Mouse (Mus musculus) bone marrow macrophage, adult 2 months (primary cell): Measurements from ENCODE around the gene E330021D16Rik. TPM values are rescaled to one million over a fixed set of nuclear protein-coding genes. Genes with fewer than 3 reads are reported as not detected.

Experiments used
- H3K27ac ChIP-seq: 2 replicates; pipeline ENCODE4 v1.5.1; 2012; ENCODE audit warnings: low read depth, low read length; ENCODE audit not compliant: insufficient read depth
- H3K4me1 ChIP-seq: 2 replicates; pipeline ENCODE4 v1.6.1; 2012; ENCODE audit warnings: low read length; ENCODE audit not compliant: control insufficient read depth, insufficient read depth
- H3K4me3 ChIP-seq: 2 replicates; pipeline ENCODE4 v1.5.1; 2012; ENCODE audit warnings: mild to moderate bottlenecking, low read length, moderate library complexity; ENCODE audit not compliant: insufficient read depth
- CTCF ChIP-seq: IDR thresholded peaks from 2 replicates; pipeline ENCODE4 v1.5.1; 2012; ENCODE audit warnings: low read depth, mild to moderate bottlenecking, low read length, moderate library complexity
- POLR2A ChIP-seq: IDR thresholded peaks from 2 replicates; pipeline ENCODE4 v1.6.1; 2012; ENCODE audit warnings: mild to moderate bottlenecking, low read depth, low read length, borderline replicate concordance
- polyA plus RNA-seq: library from polyadenylated mRNA; stranded (reverse); fragments of >200 nt; gene quantifications from 2 replicates; pipeline ENCODE4 v1.2.4, GENCODE M21; 2012; ENCODE audit not compliant: missing spikeins, insufficient read depth, insufficient read length

The E330021D16Rik gene
- polyA plus RNA-seq: not detected in 2 replicates

DNA sequence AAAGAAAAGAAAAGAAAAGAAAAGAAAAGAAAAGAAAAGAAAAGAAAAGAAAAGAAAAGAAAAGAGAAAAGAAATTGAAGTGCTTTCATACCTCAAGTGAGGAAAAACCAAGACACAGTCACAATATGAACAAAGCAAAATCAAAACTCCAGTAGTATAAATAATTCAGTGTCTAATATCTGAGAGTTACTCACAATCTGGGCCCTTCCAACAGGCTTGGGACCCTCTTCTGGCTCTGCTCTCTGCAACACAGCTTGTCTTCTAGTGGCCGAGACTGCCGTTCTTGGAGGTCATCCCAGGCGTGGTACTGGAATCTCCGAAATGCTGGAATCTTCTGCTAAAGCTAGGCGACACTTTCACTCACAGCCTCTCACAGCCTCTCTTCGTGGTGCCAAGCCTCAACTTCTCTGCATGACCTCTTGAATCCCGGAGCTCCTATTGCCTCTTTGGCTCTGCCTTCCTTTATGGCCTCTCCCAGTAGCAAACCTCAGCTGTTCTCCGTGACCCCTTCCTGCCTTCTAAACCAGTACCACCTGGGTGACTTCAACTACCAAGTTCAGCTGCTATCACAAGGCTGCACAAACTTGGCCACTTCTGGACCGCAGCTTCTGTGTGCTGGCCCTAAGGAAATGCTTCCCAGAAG, at the start of gene E330021D16Rik:
E330021D16Rik (minus strand) TSS at position 437 of the 643 bp plus-strand sequence.
- H3K27ac ChIP-seq: no peak within 1 kb of the TSS
- H3K4me1 ChIP-seq: peaks cover 5% of the 10 kb centered on the region; the same call in 1 of the 2 replicates
- no peak for TF ChIP-seq CTCF
- no peak for TF ChIP-seq POLR2A
- no peak within 1 kb of the TSS for H3K4me3 ChIP-seq

GRCm38 (mm10) chr6:136465021-136465420, 49.7 kb upstream of the E330021D16Rik start:
- TF ChIP-seq POLR2A: no peak
- TF ChIP-seq CTCF: no peak
- Histone ChIP-seq H3K4me1 (peaks cover 22% of the 10 kb centered on the region), H3K27ac (no peak overlapping the region), H3K4me3 (no peak overlapping the region)

DNA sequence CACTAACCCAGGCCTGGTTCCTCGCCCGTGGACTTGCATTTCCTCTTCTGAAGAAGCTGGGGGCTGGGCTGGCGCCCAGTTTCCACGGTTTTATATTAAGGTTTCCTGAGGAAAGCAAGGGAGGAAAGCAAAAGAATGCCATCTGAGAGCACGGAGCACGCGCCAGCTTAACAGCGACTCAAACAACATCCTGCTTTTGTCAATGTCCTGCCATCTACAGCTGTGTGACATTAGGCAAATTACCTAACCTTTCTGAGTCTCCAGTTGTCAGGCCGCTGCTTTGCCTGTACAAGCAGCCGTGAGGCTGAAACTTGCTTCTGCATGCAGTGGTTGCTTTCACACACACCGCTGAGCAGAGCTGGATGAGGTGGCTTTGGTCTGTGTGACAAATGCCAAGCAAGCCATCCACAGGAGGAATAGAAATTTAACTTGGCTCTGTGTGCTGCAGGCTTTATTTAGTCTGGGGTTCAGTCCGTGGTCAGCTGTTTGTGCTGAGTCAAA, 48.8 kb upstream of the E330021D16Rik start:
- Histone ChIP-seq H3K4me3 (no peak overlapping the region), H3K27ac (peak overlapping the region; percentile 43), H3K4me1 (peaks cover 22% of the 10 kb centered on the region)
- TF ChIP-seq CTCF: no peak
- no peak for TF ChIP-seq POLR2A

DNA sequence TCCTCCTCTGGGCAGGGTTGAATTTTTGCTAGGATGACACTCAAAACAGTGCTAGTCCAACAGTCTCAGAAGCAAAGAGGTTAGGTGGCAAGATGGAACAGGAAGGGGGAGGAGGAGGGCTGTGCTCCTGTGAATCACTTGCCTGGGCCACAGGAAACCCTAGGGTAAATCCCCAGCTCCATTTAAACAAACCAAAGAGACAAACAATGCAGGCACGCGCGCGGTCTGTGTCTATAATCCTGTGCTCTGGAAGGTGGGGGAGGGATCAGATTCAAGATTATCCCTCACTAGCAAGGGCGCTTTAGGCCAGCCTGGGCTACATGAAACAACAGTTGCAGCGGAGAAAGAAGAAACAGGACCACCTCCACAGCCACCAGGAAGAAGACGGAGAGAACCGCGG, 48.1 kb upstream of the E330021D16Rik start:
- peak overlapping the region; percentile 43 for H3K27ac ChIP-seq

GRCm38 (mm10) chr6:136459156-136459555, 43.8 kb upstream of the E330021D16Rik start:
- H3K27ac ChIP-seq: no peak overlapping the region
- H3K4me3 ChIP-seq: no peak overlapping the region
- H3K4me1 ChIP-seq: peaks cover 9% of the 10 kb centered on the region
- TF ChIP-seq POLR2A (no peak), CTCF (no peak)

More for the DNA sequence above, 48.1 kb upstream of the E330021D16Rik start:
- Histone ChIP-seq H3K4me3 (peak overlapping the region; percentile 2; the same call in 1 of the 2 replicates), H3K4me1 (peaks cover 18% of the 10 kb centered on the region)
- no peak for TF ChIP-seq POLR2A
- no peak for TF ChIP-seq CTCF

DNA sequence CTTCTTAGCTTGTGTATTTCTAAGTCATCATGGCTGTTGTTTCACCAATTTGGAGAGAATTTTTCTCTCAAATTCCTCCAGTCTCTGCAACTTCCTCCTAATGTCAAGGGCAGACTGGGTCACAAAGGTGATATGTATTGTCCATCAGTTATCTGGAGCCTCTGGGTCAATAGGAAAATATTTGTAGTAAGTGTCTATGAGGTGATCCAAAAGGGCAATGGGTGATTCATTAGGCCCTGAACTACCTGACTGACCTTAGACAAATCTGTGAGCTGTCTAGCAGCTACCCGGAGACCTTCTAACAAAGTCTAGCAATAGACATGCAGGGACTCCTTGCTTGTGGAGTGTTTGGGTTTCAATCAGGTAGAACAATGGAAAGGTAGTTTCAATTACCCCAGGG, 40.9 kb upstream of the E330021D16Rik start:
- Histone ChIP-seq H3K4me3 (no peak overlapping the region), H3K4me1 (no peaks in the 10 kb centered on the region), H3K27ac (no peak overlapping the region)
- TF ChIP-seq CTCF: no peak
- TF ChIP-seq POLR2A: no peak

DNA sequence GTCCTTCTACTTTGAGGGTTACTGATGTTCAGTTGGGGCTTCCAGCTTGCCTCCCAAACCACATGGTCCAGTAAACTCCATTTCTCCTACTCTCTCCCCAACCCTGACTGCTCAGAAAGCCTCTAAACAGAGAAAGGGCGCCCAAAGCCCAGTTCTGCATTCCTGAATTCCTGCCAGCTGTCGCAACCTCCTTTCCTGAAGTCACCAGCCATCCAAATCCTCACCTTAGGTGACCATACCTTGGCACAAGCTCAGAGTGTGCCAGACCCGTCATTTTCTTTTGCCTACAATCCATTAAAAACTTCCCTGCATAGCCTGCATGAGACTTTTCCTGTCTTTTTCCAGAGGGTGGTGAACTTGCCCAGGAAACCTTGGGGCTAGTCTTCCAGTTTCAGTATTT, 40.3 kb upstream of the E330021D16Rik start:
- no peak for TF ChIP-seq POLR2A
- TF ChIP-seq CTCF: no peak

GRCm38 (mm10) chr6:136452623-136453022, 37.3 kb upstream of the E330021D16Rik start:
- TF ChIP-seq POLR2A: no peak
- no peak for TF ChIP-seq CTCF
- no peak overlapping the region for H3K4me3 ChIP-seq
- H3K27ac ChIP-seq: no peak overlapping the region
- H3K4me1 ChIP-seq: peaks cover 12% of the 10 kb centered on the region

More for the DNA sequence above, 40.3 kb upstream of the E330021D16Rik start:
- H3K4me1 ChIP-seq: no peaks in the 10 kb centered on the region; the same call in 1 of the 2 replicates
- no peak overlapping the region for H3K27ac ChIP-seq
- H3K4me3 ChIP-seq: no peak overlapping the region

GRCm38 (mm10) chr6:136450863-136451262, 35.5 kb upstream of the E330021D16Rik start:
- Histone ChIP-seq H3K4me1 (peaks cover 12% of the 10 kb centered on the region), H3K4me3 (no peak overlapping the region), H3K27ac (no peak overlapping the region)
- TF ChIP-seq CTCF (no peak), POLR2A (no peak)

DNA sequence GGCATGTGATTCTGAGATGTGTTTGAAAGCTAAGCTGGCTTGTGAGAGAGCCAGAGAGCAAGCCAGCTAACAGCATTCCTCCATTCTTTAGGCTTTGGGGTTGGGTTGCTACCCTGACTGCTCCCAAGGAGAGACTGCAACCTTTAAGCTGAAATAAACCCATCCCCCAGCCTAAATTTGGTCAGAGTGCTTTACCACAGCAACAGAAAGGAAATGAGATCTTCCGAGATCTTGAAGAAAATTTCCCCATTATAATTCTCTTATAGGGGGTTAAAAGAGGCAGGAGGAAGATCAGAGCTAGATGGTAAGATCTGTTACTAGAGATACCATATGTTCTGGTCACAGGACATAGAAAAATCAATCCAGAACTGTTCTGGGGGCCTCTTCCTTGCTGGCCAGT, 34.6 kb upstream of the E330021D16Rik start:
- no peak overlapping the region for H3K4me3 ChIP-seq
- no peak for TF ChIP-seq POLR2A
- TF ChIP-seq CTCF: no peak
- peaks cover 12% of the 10 kb centered on the region for H3K4me1 ChIP-seq
- H3K27ac ChIP-seq: peak overlapping the region; percentile 97
